Mouse (Mus musculus): ENCODE data around the gene Cd96. TPM values are rescaled to one million over a fixed set of nuclear protein-coding genes. Genes with fewer than 3 reads are reported as not detected.
A peak's percentile ranks its signal among the peaks of the same experiment; 100 is the strongest.

Cd96 gene
- polyA plus RNA-seq, 1 experiment from 2014 or later: 0.55 TPM

- Histone ChIP-seq H3K4me1 (peaks cover 11% of the 10 kb centered on the region; the same call in 1 of the 2 replicates), H3K4me2 (no peak overlapping the region), H3K9me3 (no peaks in the 10 kb centered on the region), H3K9ac (no peak overlapping the region), H3K36me3 (no peaks in the 10 kb centered on the region), H3K27ac (no peak overlapping the region), H3K27me3 (no peaks in the 10 kb centered on the region), H3K4me3 (no peak overlapping the region)
- 69% methylated on average over 5 of the region's 5 CpGs for WGBS
- ATAC-seq (ENCODE audit: insufficient number of reproducible peaks, low FRiP score, low TSS enrichment, low read depth): no peak
Measured at GRCm38 (mm10) chr16:46022958-46023491, 97.0 kb downstream of the Cd96 start.

- Histone ChIP-seq H3K27ac (no peak overlapping the region), H3K27me3 (no peaks in the 10 kb centered on the region), H3K4me1 (peaks cover 11% of the 10 kb centered on the region; the same call in 1 of the 2 replicates), H3K9ac (no peak overlapping the region), H3K4me3 (no peak overlapping the region), H3K4me2 (no peak overlapping the region), H3K9me3 (no peaks in the 10 kb centered on the region), H3K36me3 (no peaks in the 10 kb centered on the region)
- WGBS: 41% methylated on average over 5 of the region's 5 CpGs
- ATAC-seq (ENCODE audit: insufficient number of reproducible peaks, low FRiP score, low TSS enrichment, low read depth): no peak
Measured at GRCm38 (mm10) chr16:46022189-46022928, 97.7 kb downstream of the Cd96 start.

GRCm38 (mm10) chr16:46021302-46021701, 98.7 kb downstream of the Cd96 start:
- Histone ChIP-seq H3K4me2 (no peak overlapping the region), H3K9ac (no peak overlapping the region), H3K4me3 (no peak overlapping the region), H3K36me3 (no peaks in the 10 kb centered on the region), H3K4me1 (peaks cover 11% of the 10 kb centered on the region; the same call in 1 of the 2 replicates), H3K27me3 (no peaks in the 10 kb centered on the region), H3K27ac (no peak overlapping the region), H3K9me3 (no peaks in the 10 kb centered on the region)
- WGBS: 60% methylated on average over 2 of the region's 2 CpGs
- no peak for ATAC-seq (ENCODE audit: insufficient number of reproducible peaks, low FRiP score, low TSS enrichment, low read depth)

- Histone ChIP-seq H3K27ac (no peak overlapping the region), H3K4me2 (no peak overlapping the region), H3K36me3 (no peaks in the 10 kb centered on the region), H3K27me3 (no peaks in the 10 kb centered on the region), H3K9me3 (no peaks in the 10 kb centered on the region), H3K4me3 (no peak overlapping the region), H3K9ac (no peak overlapping the region), H3K4me1 (peaks cover 11% of the 10 kb centered on the region; the same call in 1 of the 2 replicates)
- ATAC-seq (ENCODE audit: insufficient number of reproducible peaks, low FRiP score, low TSS enrichment, low read depth): no peak
- 64% methylated on average over 2 of the region's 2 CpGs for WGBS
Measured at GRCm38 (mm10) chr16:46020396-46020795, 99.7 kb downstream of the Cd96 start.

- H3K4me3 ChIP-seq: no peak overlapping the region
- no peak for ATAC-seq (ENCODE audit: insufficient number of reproducible peaks, low FRiP score, low TSS enrichment, low read depth)
- no peaks in the 10 kb centered on the region for H3K27me3 ChIP-seq
- 87% methylated on average over 4 of the region's 4 CpGs for WGBS
- H3K27ac ChIP-seq: no peak overlapping the region
- H3K4me2 ChIP-seq: no peak overlapping the region
- H3K9me3 ChIP-seq: no peaks in the 10 kb centered on the region
- no peak overlapping the region for H3K9ac ChIP-seq
- peaks cover 11% of the 10 kb centered on the region; the same call in 1 of the 2 replicates for H3K4me1 ChIP-seq
- H3K36me3 ChIP-seq: no peaks in the 10 kb centered on the region
Measured at GRCm38 (mm10) chr16:46019799-46020198, 100.3 kb downstream of the Cd96 start.

GRCm38 (mm10) chr16:46019359-46019758, 100.7 kb downstream of the Cd96 start:
- Histone ChIP-seq H3K9me3 (no peaks in the 10 kb centered on the region), H3K4me3 (no peak overlapping the region), H3K27ac (no peak overlapping the region), H3K4me2 (no peak overlapping the region), H3K4me1 (peaks cover 11% of the 10 kb centered on the region; the same call in 1 of the 2 replicates), H3K9ac (no peak overlapping the region), H3K36me3 (no peaks in the 10 kb centered on the region), H3K27me3 (no peaks in the 10 kb centered on the region)
- 62% methylated on average over 1 of the region's 1 CpGs for WGBS
- no peak for ATAC-seq (ENCODE audit: insufficient number of reproducible peaks, low FRiP score, low TSS enrichment, low read depth)

GRCm38 (mm10) chr16:46011696-46012095, 108.4 kb downstream of the Cd96 start:
- no peak for ATAC-seq (ENCODE audit: insufficient number of reproducible peaks, low FRiP score, low TSS enrichment, low read depth)
- H3K4me1 ChIP-seq: peaks cover 18% of the 10 kb centered on the region
- no peak overlapping the region for H3K27ac ChIP-seq
- H3K27me3 ChIP-seq: no peaks in the 10 kb centered on the region
- H3K4me3 ChIP-seq: no peak overlapping the region
- H3K9me3 ChIP-seq: no peaks in the 10 kb centered on the region
- no peaks in the 10 kb centered on the region for H3K36me3 ChIP-seq
- WGBS: 18% methylated on average over 1 of the region's 1 CpGs
- no peak overlapping the region for H3K4me2 ChIP-seq
- H3K9ac ChIP-seq: no peak overlapping the region

GRCm38 (mm10) chr16:46010906-46011220, 109.2 kb downstream of the Cd96 start:
- no peaks in the 10 kb centered on the region for H3K36me3 ChIP-seq
- 4% methylated on average over 5 of the region's 5 CpGs for WGBS
- H3K9ac ChIP-seq: peak overlapping the region; percentile 44
- peaks cover 18% of the 10 kb centered on the region for H3K4me1 ChIP-seq
- H3K27me3 ChIP-seq: no peaks in the 10 kb centered on the region
- no peaks in the 10 kb centered on the region for H3K9me3 ChIP-seq
- peak overlapping the region; percentile 77 for H3K27ac ChIP-seq
- H3K4me2 ChIP-seq: peak overlapping the region; percentile 93
- ATAC-seq (ENCODE audit: insufficient number of reproducible peaks, low FRiP score, low TSS enrichment, low read depth): no peak
- H3K4me3 ChIP-seq: peak overlapping the region; percentile 70

GRCm38 (mm10) chr16:46010153-46010905, 109.7 kb downstream of the Cd96 start, which contains the start of gene Plcxd2:
Gene Plcxd2 (minus strand): TSS chr16:46010218.
- Histone ChIP-seq H3K27me3 (no peaks in the 10 kb centered on the region), H3K36me3 (no peaks in the 10 kb centered on the region), H3K4me1 (peaks cover 18% of the 10 kb centered on the region), H3K4me3 (peak within 1 kb of the TSS; percentile 70), H3K4me2 (peak within 1 kb of the TSS; percentile 93), H3K27ac (peak within 1 kb of the TSS; percentile 77), H3K9ac (peak within 1 kb of the TSS; percentile 48), H3K9me3 (no peaks in the 10 kb centered on the region)
- under 1% methylated on average over 39 of the region's 39 CpGs for WGBS
- peak; percentile 99 for ATAC-seq (ENCODE audit: insufficient number of reproducible peaks, low FRiP score, low TSS enrichment, low read depth)

GRCm38 (mm10) chr16:46009717-46010116, 110.3 kb downstream of the Cd96 start:
- Histone ChIP-seq H3K36me3 (no peaks in the 10 kb centered on the region), H3K4me3 (peak overlapping the region; percentile 70), H3K4me1 (peaks cover 18% of the 10 kb centered on the region), H3K9ac (peak overlapping the region; percentile 48), H3K4me2 (peak overlapping the region; percentile 93), H3K27me3 (no peaks in the 10 kb centered on the region), H3K9me3 (no peaks in the 10 kb centered on the region), H3K27ac (no peak overlapping the region)
- ATAC-seq (ENCODE audit: insufficient number of reproducible peaks, low FRiP score, low TSS enrichment, low read depth): no peak
- under 1% methylated on average over 13 of the region's 13 CpGs for WGBS

- no peaks in the 10 kb centered on the region for H3K9me3 ChIP-seq
- H3K4me3 ChIP-seq: peak overlapping the region; percentile 1
- no peaks in the 10 kb centered on the region for H3K36me3 ChIP-seq
- H3K27me3 ChIP-seq: no peaks in the 10 kb centered on the region
- H3K4me2 ChIP-seq: no peak overlapping the region
- H3K27ac ChIP-seq: no peak overlapping the region
- WGBS: 58% methylated on average over 3 of the region's 3 CpGs
- H3K9ac ChIP-seq: no peak overlapping the region
- H3K4me1 ChIP-seq: peaks cover 18% of the 10 kb centered on the region
- ATAC-seq (ENCODE audit: insufficient number of reproducible peaks, low FRiP score, low TSS enrichment, low read depth): no peak
Measured at GRCm38 (mm10) chr16:46008766-46009165, 111.3 kb downstream of the Cd96 start.
